Mouse (Mus musculus): ENCODE results near the gene Cisd1. TPM values are rescaled to one million over a fixed set of nuclear protein-coding genes. Genes with fewer than 3 reads are reported as not detected.

Cisd1 gene
- polyA plus RNA-seq, 1 experiment from 2014 or later = 223 TPM

Other genes with a start within 250 kb of the Cisd1 start
- gene Bicc1, start 185.3 kb downstream of the Cisd1 start, polyA plus RNA-seq (2015; fragmentation: Nextera tagmentation; extraction: Ambion mirVana) = 16.7 and 17.5 TPM in 2 replicates
- gene Tfam, start 106.7 kb downstream of the Cisd1 start, polyA plus RNA-seq (2015; fragmentation: Nextera tagmentation; extraction: Ambion mirVana) = 65.7 and 72.0 TPM in 2 replicates
- gene Ube2d1, start 59.7 kb downstream of the Cisd1 start, polyA plus RNA-seq (2015; fragmentation: Nextera tagmentation; extraction: Ambion mirVana) = 49.2 and 63.7 TPM in 2 replicates
- 7.1 and 7.6 TPM in 2 replicates for gene Ipmk, start 2.8 kb upstream of the Cisd1 start, polyA plus RNA-seq (2015; fragmentation: Nextera tagmentation; extraction: Ambion mirVana)

Measured in heart, embryonic 16.5 days (tissue).